Mouse (Mus musculus) spleen, adult 2 months (tissue): Measurements from ENCODE around the gene Ccl27a. TPM values are rescaled to one million over a fixed set of nuclear protein-coding genes. Genes with fewer than 3 reads are reported as not detected.
"Not testable (repeated sequence)": the region's sequence is repeated elsewhere in the genome, so short reads cannot be mapped to it uniquely, and the experiment has no call there.

Experiments used
- DNase-seq, 2 experiments: peaks; one replicate each; pipeline versions ENCODE4 v3.0.0 to v3.0.0-alpha.2; 2012 to 2021; ENCODE audit warnings: low spot score in 2 of 2, low read depth in 1 of 2
- H3K27ac ChIP-seq: fragments of 200-500 bp; 2 replicates; pipeline ENCODE4 v1.5.1; 2012; ENCODE audit warnings: low read length, inconsistent platforms; ENCODE audit not compliant: insufficient read depth
- H3K27me3 ChIP-seq: fragments of 200-500 bp; 2 replicates; pipeline ENCODE4 v1.6.1; 2012; ENCODE audit warnings: mild to moderate bottlenecking, moderate library complexity, low read length, inconsistent platforms; ENCODE audit not compliant: control insufficient read depth, insufficient read depth
- H3K36me3 ChIP-seq: fragments of 200-500 bp; 2 replicates; pipeline ENCODE4 v1.6.1; 2012; ENCODE audit warnings: mild to moderate bottlenecking, low read length, inconsistent platforms; ENCODE audit not compliant: control insufficient read depth, insufficient read depth
- H3K4me1 ChIP-seq: fragments of 200-500 bp; 2 replicates; pipeline ENCODE4 v1.6.1; 2011; ENCODE audit warnings: inconsistent platforms; ENCODE audit not compliant: control insufficient read depth, insufficient read depth, insufficient read length
- H3K4me3 ChIP-seq: fragments of 200-500 bp; 2 replicates; pipeline ENCODE4 v1.5.1; 2011; ENCODE audit warnings: mild to moderate bottlenecking, inconsistent platforms; ENCODE audit not compliant: insufficient read depth, insufficient read length; ENCODE audit errors: extremely low read depth
- CTCF ChIP-seq: fragments of 200-500 bp; IDR thresholded peaks from 2 replicates; pipeline ENCODE4 v1.5.1; 2011; ENCODE audit warnings: mild to moderate bottlenecking, inconsistent platforms; ENCODE audit not compliant: insufficient read depth, insufficient read length, insufficient replicate concordance; ENCODE audit errors: extremely low read depth
- POLR2A ChIP-seq: fragments of 200-500 bp; IDR thresholded peaks from 2 replicates; pipeline ENCODE4 v1.6.1; 2011; ENCODE audit warnings: low read depth, low read length, inconsistent platforms
- WGBS: fragments of 180-500 bp; shearing (Covaris S2); methylation state at CpG from one replicate; pipeline ENCODE4 v1.1.7; 2018; 5-methylcytosine and 5-hydroxymethylcytosine counted together
- polyA plus RNA-seq: library from polyadenylated mRNA; depleted of rRNA; stranded (reverse); fragments of >200 nt; gene quantifications from 2 replicates; pipeline ENCODE4 v1.2.3, GENCODE M21; 2012

The Ccl27a gene
- polyA plus RNA-seq, 1 experiment: 8.9 TPM

GRCm38 (mm10) chr4:41762688-41763114, 11.3 kb downstream of the Ccl27a start:
- H3K4me3 ChIP-seq, H3K27ac ChIP-seq, DNase-seq, H3K4me1 ChIP-seq, H3K36me3 ChIP-seq, H3K27me3 ChIP-seq: not testable (repeated sequence)
- WGBS: 91% methylated on average over 8 of the region's 8 CpGs

DNA sequence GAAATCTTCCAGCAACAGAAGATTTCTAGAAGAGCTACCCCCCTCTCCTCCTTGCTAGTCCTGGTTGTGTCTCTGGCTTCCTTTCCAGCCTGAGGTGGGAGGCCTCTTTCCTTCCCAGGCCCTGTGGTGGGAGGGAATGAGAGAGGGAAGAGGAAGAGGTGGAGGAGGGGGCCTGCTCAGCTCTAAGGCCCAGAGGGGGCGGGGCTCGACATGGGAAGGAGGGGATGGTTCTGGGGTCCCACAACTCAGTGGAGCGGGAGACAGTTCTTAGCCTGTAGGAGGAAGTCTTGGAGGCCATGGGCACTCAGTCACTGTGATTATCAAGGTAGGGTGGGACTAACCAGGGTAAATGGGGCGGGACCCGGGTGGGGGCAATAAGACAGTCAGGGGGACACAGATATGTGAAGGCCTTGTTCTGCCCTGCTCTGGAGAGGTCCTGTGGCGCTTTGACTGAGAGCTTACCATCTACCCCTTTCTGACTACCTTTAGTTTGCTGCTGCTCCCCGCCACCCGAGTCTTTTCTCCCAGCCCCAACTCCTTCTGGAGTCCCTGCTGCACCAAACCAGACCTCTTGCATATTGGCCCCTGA, 11.9 kb downstream of the Ccl27a start:
- no peak overlapping the region for H3K27ac ChIP-seq
- TF ChIP-seq POLR2A (no peak), CTCF (no peak)
- WGBS: 75% methylated on average over 8 of the region's 8 CpGs
- no peaks in the 10 kb centered on the region for H3K27me3 ChIP-seq
- no peaks in the 10 kb centered on the region for H3K4me1 ChIP-seq
- H3K4me3 ChIP-seq: no peak overlapping the region
- no peak for DNase-seq
- H3K36me3 ChIP-seq: peaks cover 4% of the 10 kb centered on the region

GRCm38 (mm10) chr4:41761680-41762079, 12.4 kb downstream of the Ccl27a start:
- Histone ChIP-seq H3K4me3 (no peak overlapping the region), H3K27me3 (no peaks in the 10 kb centered on the region), H3K27ac (no peak overlapping the region), H3K4me1 (no peaks in the 10 kb centered on the region), H3K36me3 (peaks cover 8% of the 10 kb centered on the region)
- TF ChIP-seq CTCF (no peak), POLR2A (no peak)
- no peak for DNase-seq

DNA sequence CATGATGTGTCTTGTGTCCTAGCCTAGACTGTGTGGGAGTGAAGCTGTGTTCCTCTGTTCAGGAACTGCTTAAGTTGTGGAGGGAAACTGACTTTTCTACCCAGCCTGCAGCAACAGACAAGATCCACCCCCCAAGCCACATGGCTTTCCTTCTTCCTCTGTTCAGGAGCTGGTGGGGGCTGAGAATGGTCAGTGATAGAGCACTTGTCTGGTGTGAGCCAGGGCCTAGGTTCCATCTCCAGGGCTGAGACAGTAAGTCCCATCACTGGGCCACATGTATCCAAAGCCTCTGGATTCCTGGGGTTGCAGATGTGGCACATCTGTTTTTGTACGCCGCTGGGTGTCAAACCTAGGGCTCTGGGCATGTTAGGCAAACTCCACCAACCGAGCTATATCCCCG, 13.1 kb downstream of the Ccl27a start:
- no peak for TF ChIP-seq CTCF
- TF ChIP-seq POLR2A: no peak
- no peak overlapping the region for H3K4me3 ChIP-seq
- peaks cover 8% of the 10 kb centered on the region for H3K36me3 ChIP-seq
- no peaks in the 10 kb centered on the region; the same call in 1 of the 2 replicates for H3K4me1 ChIP-seq
- 76% methylated on average over 4 of the region's 4 CpGs for WGBS
- no peak overlapping the region for H3K27ac ChIP-seq
- H3K27me3 ChIP-seq: no peaks in the 10 kb centered on the region
- no peak for DNase-seq

DNA sequence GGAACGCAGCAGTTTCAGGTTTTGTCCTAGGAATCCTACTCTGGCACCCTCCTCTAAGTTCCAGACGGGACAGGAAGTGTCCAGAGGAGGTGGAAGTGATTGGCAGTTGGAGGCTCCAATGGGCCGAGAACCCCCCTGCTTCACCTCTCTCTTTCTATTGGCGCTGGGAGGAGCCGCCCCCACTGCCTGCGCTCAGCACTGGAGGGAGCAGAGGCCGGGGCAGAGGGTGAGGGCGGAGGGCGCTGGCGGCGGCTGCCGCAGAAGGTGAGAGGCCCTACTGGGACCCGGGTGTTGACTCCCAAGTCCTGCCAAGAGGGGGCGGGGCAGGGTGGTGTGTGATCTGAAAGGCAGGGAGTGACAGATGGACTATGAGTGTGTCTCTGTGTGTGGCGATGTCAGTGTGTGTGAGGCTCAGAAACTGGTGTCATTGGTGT, 13.7 kb downstream of the Ccl27a start:
- peak in 1 of 2 experiments; percentile 20 for DNase-seq
- H3K4me1 ChIP-seq: no peaks in the 10 kb centered on the region; the same call in 1 of the 2 replicates
- no peak; the same call in 1 of the 2 replicates for TF ChIP-seq POLR2A
- TF ChIP-seq CTCF: no peak
- H3K36me3 ChIP-seq: peaks cover 7% of the 10 kb centered on the region; the same call in 1 of the 2 replicates
- 10% methylated on average over 15 of the region's 15 CpGs for WGBS
- peak overlapping the region; percentile 22; the same call in 1 of the 2 replicates for H3K4me3 ChIP-seq
- no peaks in the 10 kb centered on the region for H3K27me3 ChIP-seq
- peak overlapping the region; percentile 44; the same call in 1 of the 2 replicates for H3K27ac ChIP-seq

DNA sequence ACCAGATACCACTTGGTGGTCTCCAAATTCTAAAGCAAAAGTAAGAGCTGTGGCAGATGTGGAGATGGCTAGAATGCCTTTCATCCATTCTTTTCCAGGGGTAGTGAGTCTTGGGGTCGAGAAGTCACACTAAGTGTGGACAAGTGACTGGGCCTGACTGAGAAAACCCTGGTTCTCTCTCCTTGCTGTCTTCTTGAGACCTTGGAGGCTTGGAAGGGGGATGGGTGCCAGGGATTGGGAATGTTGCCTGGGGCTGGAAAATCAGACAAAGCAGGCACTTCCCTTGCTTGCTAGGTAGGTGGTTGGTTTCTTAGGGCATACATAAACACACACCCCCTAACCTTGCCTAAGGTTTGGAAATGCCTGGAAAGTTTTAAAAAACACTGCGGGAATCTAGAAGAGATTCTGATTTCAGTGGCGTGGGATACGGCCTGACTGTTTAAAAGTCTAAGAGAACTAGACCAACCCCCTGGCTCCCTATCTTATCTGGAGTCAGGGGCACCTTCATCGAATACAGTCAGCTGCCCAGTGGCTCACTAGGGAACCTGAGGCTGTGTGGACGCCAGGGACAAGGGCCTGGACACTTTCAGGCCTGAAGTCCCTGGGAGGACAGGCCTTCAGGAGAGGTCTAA, 14.3 kb downstream of the Ccl27a start:
- Histone ChIP-seq H3K36me3 (peaks cover 7% of the 10 kb centered on the region; the same call in 1 of the 2 replicates), H3K4me1 (no peaks in the 10 kb centered on the region; the same call in 1 of the 2 replicates), H3K4me3 (no peak overlapping the region), H3K27ac (peak overlapping the region; percentile 30; the same call in 1 of the 2 replicates), H3K27me3 (no peaks in the 10 kb centered on the region)
- 69% methylated on average over 6 of the region's 6 CpGs for WGBS
- no peak for DNase-seq
- TF ChIP-seq POLR2A: no peak
- no peak for TF ChIP-seq CTCF

DNA sequence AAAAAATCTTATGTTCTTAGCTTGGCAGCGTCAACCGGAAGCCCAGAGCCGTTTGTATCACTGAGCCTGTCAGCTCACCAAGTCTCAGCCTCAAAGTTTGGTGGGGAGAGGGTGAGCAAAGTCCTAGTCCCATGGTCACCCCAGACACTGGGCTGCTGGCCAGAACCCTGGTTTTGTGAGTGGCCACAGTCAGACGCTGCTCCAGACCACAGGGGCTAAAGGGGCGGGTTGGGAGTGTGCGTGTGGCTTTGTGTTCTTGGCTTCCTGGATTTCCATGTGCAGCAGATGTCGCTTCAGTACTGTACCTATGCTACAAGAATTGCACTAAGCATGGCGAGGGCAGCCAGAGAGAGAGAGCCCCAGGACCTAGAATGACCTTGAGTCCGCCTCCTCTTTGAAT, 14.8 kb downstream of the Ccl27a start:
- Histone ChIP-seq H3K27me3 (no peaks in the 10 kb centered on the region), H3K4me3 (no peak overlapping the region), H3K36me3 (peaks cover 7% of the 10 kb centered on the region; the same call in 1 of the 2 replicates), H3K4me1 (no peaks in the 10 kb centered on the region; the same call in 1 of the 2 replicates), H3K27ac (no peak overlapping the region)
- DNase-seq: no peak
- TF ChIP-seq POLR2A (no peak), CTCF (no peak)
- 71% methylated on average over 9 of the region's 9 CpGs for WGBS
